Mouse (Mus musculus) MEL (cell line): ENCODE measurements around the gene Trib3.

Experiments
- CTCF ChIP-seq, 3 experiments: IDR thresholded peaks in 2 of 3; conservative IDR thresholded peaks in 1 of 3; 2 replicates each; pipeline ENCODE4 v1.5.1; 2011 to 2012; ENCODE audit warnings: low read length in 3 of 3, low read depth in 2 of 3, mild to moderate bottlenecking in 2 of 3, improper control_type of control experiment in 1 of 3, inconsistent platforms in 1 of 3, mixed read lengths in 1 of 3, moderate library complexity in 1 of 3; ENCODE audit not compliant: control insufficient read depth in 1 of 3, insufficient read depth in 1 of 3, poor library complexity in 1 of 3, severe bottlenecking in 1 of 3
- EP300 ChIP-seq, 2 experiments: IDR thresholded peaks; 2 replicates each; pipeline ENCODE4 v1.6.1; 2011; ENCODE audit warnings: improper control_type of control experiment in 2 of 2, low read length in 2 of 2, low read depth in 1 of 2, mild to moderate bottlenecking in 1 of 2
- GABPA ChIP-seq: IDR thresholded peaks from 2 replicates; pipeline ENCODE4 v1.6.1; 2012; ENCODE audit warnings: low read depth, mild to moderate bottlenecking, inconsistent platforms, low read length, improper control_type of control experiment, moderate library complexity
- GATA1 ChIP-seq: IDR thresholded peaks from 2 replicates; pipeline ENCODE4 v1.6.1; 2011; ENCODE audit warnings: low read depth, low read length, improper control_type of control experiment
- MAX ChIP-seq: IDR thresholded peaks from 2 replicates; pipeline ENCODE4 v1.6.1; 2011; ENCODE audit warnings: low read length, improper control_type of control experiment
- POLR2A ChIP-seq, 2 experiments: IDR thresholded peaks; 2 replicates each; pipeline ENCODE4 v1.6.1; 2011 to 2012; ENCODE audit warnings: low read length in 2 of 2, mild to moderate bottlenecking in 2 of 2, control low read depth in 1 of 2, improper control_type of control experiment in 1 of 2, low read depth in 1 of 2, moderate library complexity in 1 of 2; ENCODE audit not compliant: control insufficient read depth in 1 of 2, insufficient read depth in 1 of 2, poor library complexity in 1 of 2
- POLR2AphosphoS5 ChIP-seq: IDR thresholded peaks from 2 replicates; pipeline ENCODE4 v1.6.1; 2012; ENCODE audit warnings: low read depth, borderline replicate concordance, mild to moderate bottlenecking, inconsistent platforms, low read length, moderate library complexity, mixed read lengths
- RCOR1 ChIP-seq: IDR thresholded peaks from 2 replicates; pipeline ENCODE4 v1.6.1; 2012; ENCODE audit warnings: low read depth, mild to moderate bottlenecking, inconsistent platforms, low read length, improper control_type of control experiment
- USF1 ChIP-seq: IDR thresholded peaks from 2 replicates; pipeline ENCODE4 v1.6.1; 2014; ENCODE audit warnings: low read depth, mild to moderate bottlenecking, inconsistent platforms, low read length, improper control_type of control experiment, moderate library complexity
- USF2 ChIP-seq, 2 experiments: IDR thresholded peaks; 2 replicates each; pipeline ENCODE4 v1.6.1; 2011 to 2012; ENCODE audit warnings: improper control_type of control experiment in 2 of 2, low read length in 2 of 2, borderline replicate concordance in 1 of 2, inconsistent platforms in 1 of 2, low read depth in 1 of 2, mild to moderate bottlenecking in 1 of 2; ENCODE audit not compliant: insufficient read depth in 1 of 2

GRCm38 (mm10) chr2:152293727-152294475, 49.9 kb downstream of the Trib3 start, which contains the start of gene Tbc1d20:
- no peak for TF ChIP-seq CTCF (IDR thresholded peaks at IDR 0.05 in 2 of 3, conservative IDR thresholded peaks at IDR 0.05 in 1 of 3; ENCODE audit: control insufficient read depth in 1 of 3, insufficient read depth in 1 of 3, low read depth in 2 of 3, low read length in 3 of 3, poor library complexity in 1 of 3, severe bottlenecking in 1 of 3)
- no peak for TF ChIP-seq POLR2AphosphoS5
- TF ChIP-seq EP300 (IDR thresholded peaks at IDR 0.05; ENCODE audit: low read depth in 1 of 2, low read length in 2 of 2): no peak
- no peak for TF ChIP-seq RCOR1
- TF ChIP-seq GATA1: no peak
- peak; percentile 96 to 97 for TF ChIP-seq POLR2A (IDR thresholded peaks at IDR 0.05; ENCODE audit: control insufficient read depth in 1 of 2, insufficient read depth in 1 of 2, low read depth in 1 of 2, low read length in 2 of 2, poor library complexity in 1 of 2)
- peak; percentile 99 for TF ChIP-seq USF1
- no peak for TF ChIP-seq GABPA
- TF ChIP-seq USF2 (IDR thresholded peaks at IDR 0.05; ENCODE audit: borderline replicate concordance in 1 of 2, insufficient read depth in 1 of 2, low read depth in 1 of 2, low read length in 2 of 2): peak; percentile 35 to 88; a peak in 2 of 4 replicates
- TF ChIP-seq MAX: peak; percentile 90
